Mouse (Mus musculus): ENCODE measurements at regions not wholly inside any gene's neighbourhood (a gene's known extent, or its start where the extent isn't known, plus 50 kb on each side); places are given as distances from the start of the nearest gene placed in this dataset.

GRCm38 (mm10) chr13:59899521-59899920, 76.6 kb upstream of the Tut7 start:
- TF ChIP-seq CTCF (IDR thresholded peaks at IDR 0.05; ENCODE audit: low read depth, low read length) (no peak), POLR2A (IDR thresholded peaks at IDR 0.05; ENCODE audit: borderline replicate concordance, low read depth, low read length) (no peak)
